In genomic region chr1:162336640-162337039, GRCm38 (mm10) we compare ENCODE assay signal across 9 mouse cellular contexts.
DNase-seq lines count a peak whose midpoint lies in the region; ATAC-seq and TF ChIP-seq lines count a peak whose summit lies in the region.
"Had no signal": no experiment of that assay in that cellular context is flagged by ENCODE, and none has a peak within 500 bp of the region (broad histone marks: within the 10 kb centered on the region; RNA-seq: fewer than 3 reads in every experiment).

No protein-coding gene starts in this region.

- no peaks in the 10 kb centered on the region for H3K36me3 ChIP-seq in heart, postnatal 0 days (replicated peaks; ENCODE audit: control insufficient read depth, insufficient read depth, low read length)
- H3K36me3 ChIP-seq: lung, embryonic 15.5 days had no signal

- H3K4me1 ChIP-seq in heart, postnatal 0 days (ENCODE audit: control insufficient read depth, insufficient read depth) = no peaks in the 10 kb centered on the region
- H3K4me1 ChIP-seq: lung, embryonic 15.5 days had no signal

- ATAC-seq in heart, postnatal 0 days (ENCODE audit: insufficient read depth, low read depth) = no peak

- H3K9ac ChIP-seq in heart, postnatal 0 days (replicated peaks; ENCODE audit: low read depth, low read length) = no peak overlapping the region
- H3K9ac ChIP-seq: lung, embryonic 15.5 days had no signal

- no peak overlapping the region for H3K4me2 ChIP-seq in heart, postnatal 0 days (ENCODE audit: low read depth, low read length)
- H3K4me2 ChIP-seq: lung, embryonic 15.5 days had no signal

- TF ChIP-seq EP300 in heart, postnatal 0 days (IDR thresholded peaks at IDR 0.05; ENCODE audit: low read depth) = no peak

- H3K27ac ChIP-seq in heart, postnatal 0 days (ENCODE audit: low read depth) = no peak overlapping the region
- H3K27ac ChIP-seq: lung, embryonic 15.5 days had no signal

- DNase-seq in heart, postnatal 0 days (ENCODE audit: low spot score) = peak; percentile 46
- DNase-seq in heart, postnatal 36 days = no peak
- peak; percentile 45 for DNase-seq in A20 (ENCODE audit: low read depth, low spot score)
- DNase-seq in c-Kit-positive CD71-negative TER-119-negative erythroid progenitor cells, embryonic 14.5 days (ENCODE audit: low read depth) = peak; percentile 24
- DNase-seq in large intestine, adult 2 months (ENCODE audit: low read depth, low spot score) = peak; percentile 4
- DNase-seq in skeletal muscle tissue, adult 2 months (ENCODE audit: low read depth, low spot score) = peak; percentile 43
- no peak for DNase-seq in adrenal gland, postnatal 36 days
- no peak for DNase-seq in cerebellum, adult 11 months

- peak; percentile 63 for TF ChIP-seq CTCF in heart, postnatal 0 days (IDR thresholded peaks at IDR 0.05; ENCODE audit: low read depth)

- no peaks in the 10 kb centered on the region for H3K9me3 ChIP-seq in heart, postnatal 0 days (replicated peaks; ENCODE audit: control insufficient read depth, low read length)
- H3K9me3 ChIP-seq: lung, embryonic 15.5 days had no signal

- intact Hi-C loops in heart, postnatal 36 days (cut with DNase I) = no loop called here

- H3K27me3 ChIP-seq in heart, postnatal 0 days (ENCODE audit: control insufficient read depth, insufficient read depth, low read length) = no peaks in the 10 kb centered on the region
- H3K27me3 ChIP-seq: lung, embryonic 15.5 days had no signal

- no peak overlapping the region for H3K4me3 ChIP-seq in heart, postnatal 0 days (ENCODE audit: low read depth, low read length)
- H3K4me3 ChIP-seq: lung, embryonic 15.5 days had no signal

- WGBS in heart, postnatal 0 days = 23% methylated on average over 1 of the region's 1 CpGs
- WGBS in large intestine, adult 2 months = 23% methylated on average over 1 of the region's 1 CpGs

Comparison
In these comparisons a context has a peak if more than half of its experiments do, and no peak if none do; other contexts are left out.
1. DNase-seq: peak in heart, postnatal 0 days (single experiment), A20 (single experiment), c-Kit-positive CD71-negative TER-119-negative erythroid progenitor cells, embryonic 14.5 days (single experiment), large intestine, adult 2 months (single experiment) and skeletal muscle tissue, adult 2 months (single experiment); none in heart, postnatal 36 days (0 of 2), adrenal gland, postnatal 36 days (0 of 2) and cerebellum, adult 11 months (single experiment).